Mouse (Mus musculus): ENCODE measurements around the gene Il20rb. TPM values are rescaled to one million over a fixed set of nuclear protein-coding genes. Genes with fewer than 3 reads are reported as not detected.

Gene Il20rb
- polyA plus RNA-seq (2016; fragmentation: Nextera tagmentation; extraction: Ambion mirVana): 0.76 and 1.3 TPM in 2 replicates

GRCm38 (mm10) chr9:100486431-100486830 lies at the start of gene Il20rb:
Il20rb (minus strand) TSS chr9:100486788.
- Histone ChIP-seq H3K27me3 (replicated peaks) (no peaks in the 10 kb centered on the region), H3K4me1 (no peaks in the 10 kb centered on the region), H3K9ac (no peak within 1 kb of the TSS), H3K4me3 (no peak within 1 kb of the TSS), H3K27ac (no peak within 1 kb of the TSS), H3K36me3 (peaks cover 3% of the 10 kb centered on the region; the same call in 1 of the 2 replicates), H3K9me3 (no peaks in the 10 kb centered on the region), H3K4me2 (replicated peaks) (no peak within 1 kb of the TSS)
- no peak for ATAC-seq (ENCODE audit: low FRiP score, low read depth)
- WGBS: 90% methylated on average over 5 of the region's 5 CpGs

- no peak overlapping the region for H3K27ac ChIP-seq
- H3K4me3 ChIP-seq: no peak overlapping the region
- no peak for ATAC-seq (ENCODE audit: low FRiP score, low read depth)
- WGBS: 96% methylated on average over 2 of the region's 2 CpGs
- no peaks in the 10 kb centered on the region for H3K4me1 ChIP-seq
- H3K9ac ChIP-seq: no peak overlapping the region
- H3K27me3 ChIP-seq (replicated peaks): no peaks in the 10 kb centered on the region
- H3K9me3 ChIP-seq: no peaks in the 10 kb centered on the region
- H3K36me3 ChIP-seq: no peaks in the 10 kb centered on the region
- H3K4me2 ChIP-seq (replicated peaks): no peak overlapping the region
Observed at GRCm38 (mm10) chr9:100535618-100536262, 49.2 kb upstream of the Il20rb start.

GRCm38 (mm10) chr9:100534686-100535085 lies 48.1 kb upstream of the Il20rb start:
- WGBS: 95% methylated on average over 3 of the region's 3 CpGs

GRCm38 (mm10) chr9:100532847-100533505 lies 46.4 kb upstream of the Il20rb start:
- WGBS: 89% methylated on average over 3 of the region's 3 CpGs
- H3K27me3 ChIP-seq (replicated peaks): no peaks in the 10 kb centered on the region
- H3K36me3 ChIP-seq: no peaks in the 10 kb centered on the region
- H3K9ac ChIP-seq: no peak overlapping the region
- H3K9me3 ChIP-seq: peaks cover 7% of the 10 kb centered on the region; the same call in 1 of the 2 replicates
- no peak overlapping the region for H3K4me2 ChIP-seq (replicated peaks)
- H3K27ac ChIP-seq: no peak overlapping the region
- no peaks in the 10 kb centered on the region for H3K4me1 ChIP-seq
- no peak overlapping the region for H3K4me3 ChIP-seq
- no peak for ATAC-seq (ENCODE audit: low FRiP score, low read depth)

More at GRCm38 (mm10) chr9:100534686-100535085, 48.1 kb upstream of the Il20rb start:
- no peaks in the 10 kb centered on the region for H3K4me1 ChIP-seq
- H3K4me2 ChIP-seq (replicated peaks): no peak overlapping the region
- ATAC-seq (ENCODE audit: low FRiP score, low read depth): no peak
- no peaks in the 10 kb centered on the region for H3K27me3 ChIP-seq (replicated peaks)
- H3K9me3 ChIP-seq: no peaks in the 10 kb centered on the region
- H3K4me3 ChIP-seq: no peak overlapping the region
- no peak overlapping the region for H3K27ac ChIP-seq
- H3K36me3 ChIP-seq: no peaks in the 10 kb centered on the region
- H3K9ac ChIP-seq: no peak overlapping the region

- Histone ChIP-seq H3K9me3 (peaks cover 7% of the 10 kb centered on the region; the same call in 1 of the 2 replicates), H3K4me1 (no peaks in the 10 kb centered on the region), H3K4me3 (no peak overlapping the region), H3K36me3 (no peaks in the 10 kb centered on the region), H3K9ac (no peak overlapping the region), H3K27me3 (replicated peaks) (no peaks in the 10 kb centered on the region), H3K27ac (no peak overlapping the region), H3K4me2 (replicated peaks) (no peak overlapping the region)
- WGBS: 79% methylated on average over 1 of the region's 1 CpGs
- no peak for ATAC-seq (ENCODE audit: low FRiP score, low read depth)
Observed at GRCm38 (mm10) chr9:100531296-100531695, 44.7 kb upstream of the Il20rb start.

GRCm38 (mm10) chr9:100525225-100525624 lies 38.6 kb upstream of the Il20rb start:
- H3K9me3 ChIP-seq: peaks cover 7% of the 10 kb centered on the region; the same call in 1 of the 2 replicates
- no peaks in the 10 kb centered on the region for H3K27me3 ChIP-seq (replicated peaks)
- H3K27ac ChIP-seq: no peak overlapping the region
- H3K36me3 ChIP-seq: no peaks in the 10 kb centered on the region
- H3K4me2 ChIP-seq (replicated peaks): no peak overlapping the region
- WGBS: 93% methylated on average over 2 of the region's 2 CpGs
- H3K4me1 ChIP-seq: no peaks in the 10 kb centered on the region
- no peak overlapping the region for H3K9ac ChIP-seq
- no peak overlapping the region for H3K4me3 ChIP-seq
- ATAC-seq (ENCODE audit: low FRiP score, low read depth): no peak

GRCm38 (mm10) chr9:100522029-100522428 lies 35.4 kb upstream of the Il20rb start:
- 72% methylated on average over 2 of the region's 2 CpGs for WGBS
- H3K27me3 ChIP-seq (replicated peaks): no peaks in the 10 kb centered on the region
- H3K36me3 ChIP-seq: no peaks in the 10 kb centered on the region
- ATAC-seq (ENCODE audit: low FRiP score, low read depth): no peak
- H3K4me3 ChIP-seq: no peak overlapping the region
- H3K4me2 ChIP-seq (replicated peaks): no peak overlapping the region
- no peak overlapping the region for H3K27ac ChIP-seq
- no peaks in the 10 kb centered on the region for H3K9me3 ChIP-seq
- H3K9ac ChIP-seq: no peak overlapping the region
- no peaks in the 10 kb centered on the region for H3K4me1 ChIP-seq

- Histone ChIP-seq H3K4me3 (no peak overlapping the region), H3K4me1 (no peaks in the 10 kb centered on the region), H3K9me3 (no peaks in the 10 kb centered on the region), H3K36me3 (no peaks in the 10 kb centered on the region), H3K27ac (no peak overlapping the region), H3K4me2 (replicated peaks) (no peak overlapping the region), H3K9ac (no peak overlapping the region), H3K27me3 (replicated peaks) (no peaks in the 10 kb centered on the region)
- 0 out of 2 replicates have a peak, but pooled peaks have one; percentile 41 for ATAC-seq (ENCODE audit: low FRiP score, low read depth)
- WGBS: 0% methylated on average over 2 of the region's 2 CpGs
Observed at GRCm38 (mm10) chr9:100520586-100520985, 34.0 kb upstream of the Il20rb start.

- no peak overlapping the region for H3K9ac ChIP-seq
- no peaks in the 10 kb centered on the region for H3K9me3 ChIP-seq
Observed at GRCm38 (mm10) chr9:100520012-100520411, 33.4 kb upstream of the Il20rb start.

GRCm38 (mm10) chr9:100507581-100507980 lies 21.0 kb upstream of the Il20rb start:
- Histone ChIP-seq H3K9ac (no peak overlapping the region), H3K4me1 (no peaks in the 10 kb centered on the region), H3K27ac (no peak overlapping the region), H3K36me3 (no peaks in the 10 kb centered on the region), H3K27me3 (replicated peaks) (no peaks in the 10 kb centered on the region), H3K4me3 (no peak overlapping the region), H3K9me3 (no peaks in the 10 kb centered on the region), H3K4me2 (replicated peaks) (no peak overlapping the region)
- ATAC-seq (ENCODE audit: low FRiP score, low read depth): no peak
- 88% methylated on average over 2 of the region's 2 CpGs for WGBS

More at GRCm38 (mm10) chr9:100520012-100520411, 33.4 kb upstream of the Il20rb start:
- Histone ChIP-seq H3K36me3 (no peaks in the 10 kb centered on the region), H3K4me3 (no peak overlapping the region), H3K27ac (no peak overlapping the region), H3K27me3 (replicated peaks) (no peaks in the 10 kb centered on the region), H3K4me1 (no peaks in the 10 kb centered on the region), H3K4me2 (replicated peaks) (no peak overlapping the region)
- WGBS: 93% methylated on average over 3 of the region's 3 CpGs
- no peak for ATAC-seq (ENCODE audit: low FRiP score, low read depth)

- 81% methylated on average over 2 of the region's 2 CpGs for WGBS
- ATAC-seq (ENCODE audit: low FRiP score, low read depth): no peak
Observed at GRCm38 (mm10) chr9:100506652-100507051, 20.1 kb upstream of the Il20rb start.

GRCm38 (mm10) chr9:100505498-100505897 lies 18.9 kb upstream of the Il20rb start:
- H3K9me3 ChIP-seq: no peaks in the 10 kb centered on the region
- no peak for ATAC-seq (ENCODE audit: low FRiP score, low read depth)
- H3K36me3 ChIP-seq: no peaks in the 10 kb centered on the region
- 96% methylated on average over 4 of the region's 4 CpGs for WGBS
- H3K9ac ChIP-seq: no peak overlapping the region
- no peaks in the 10 kb centered on the region for H3K4me1 ChIP-seq
- no peaks in the 10 kb centered on the region for H3K27me3 ChIP-seq (replicated peaks)
- H3K4me3 ChIP-seq: no peak overlapping the region
- H3K27ac ChIP-seq: no peak overlapping the region
- H3K4me2 ChIP-seq (replicated peaks): no peak overlapping the region

More at GRCm38 (mm10) chr9:100506652-100507051, 20.1 kb upstream of the Il20rb start:
- Histone ChIP-seq H3K27me3 (replicated peaks) (no peaks in the 10 kb centered on the region), H3K9ac (no peak overlapping the region), H3K4me1 (no peaks in the 10 kb centered on the region), H3K27ac (no peak overlapping the region), H3K4me2 (replicated peaks) (no peak overlapping the region), H3K4me3 (no peak overlapping the region), H3K36me3 (no peaks in the 10 kb centered on the region), H3K9me3 (no peaks in the 10 kb centered on the region)
